Mouse (Mus musculus) hindbrain, embryonic 12.5 days (tissue): ENCODE measurements around the gene Ankar. TPM values are rescaled to one million over a fixed set of nuclear protein-coding genes. Genes with fewer than 3 reads are reported as not detected.
A peak's percentile ranks its signal among the peaks of the same experiment; 100 is the strongest.

Experiments
- ATAC-seq: fragments of 200-750 bp; cut with Nextera tagmentation; 2 replicates; pipeline ENCODE4 v1.8.0; 2017; ENCODE audit warnings: moderate TSS enrichment; ENCODE audit not compliant: low FRiP score
- H3K27ac ChIP-seq: fragments of 300-500 bp; sonication (generic); 2 replicates; pipeline ENCODE4 v1.5.1; 2016; ENCODE audit warnings: mild to moderate bottlenecking
- H3K27me3 ChIP-seq: fragments of 300-500 bp; sonication (generic); 2 replicates; pipeline ENCODE4 v1.6.1; 2016; ENCODE audit warnings: mild to moderate bottlenecking
- H3K36me3 ChIP-seq: fragments of 300-500 bp; sonication (generic); 2 replicates; pipeline ENCODE4 v1.6.1; 2016; ENCODE audit warnings: mild to moderate bottlenecking
- H3K4me1 ChIP-seq: fragments of 300-500 bp; sonication (generic); 2 replicates; pipeline ENCODE4 v1.6.1; 2016
- H3K4me2 ChIP-seq: fragments of 300-500 bp; sonication (generic); replicated peaks from 2 replicates; pipeline ENCODE4 v1.6.1; 2016; ENCODE audit warnings: mild to moderate bottlenecking
- H3K4me3 ChIP-seq: fragments of 300-500 bp; sonication (generic); 2 replicates; pipeline ENCODE4 v1.5.1; 2016; ENCODE audit warnings: mild to moderate bottlenecking
- H3K9ac ChIP-seq: fragments of 300-500 bp; sonication (generic); 2 replicates; pipeline ENCODE4 v1.6.1; 2016; ENCODE audit warnings: mild to moderate bottlenecking, moderate library complexity
- H3K9me3 ChIP-seq: fragments of 300-500 bp; sonication (generic); replicated peaks from 2 replicates; pipeline ENCODE4 v1.6.1; 2016; ENCODE audit warnings: mild to moderate bottlenecking
- WGBS: fragments of 180-500 bp; shearing (Covaris S2); methylation state at CpG from one replicate; pipeline ENCODE4 v1.1.7; 2016; 5-methylcytosine and 5-hydroxymethylcytosine counted together
- polyA plus RNA-seq: library from polyadenylated mRNA; unstranded; fragments of >200 nt; fragmentation: Nextera tagmentation; extraction: Ambion mirVana; gene quantifications from 2 replicates; pipeline ENCODE4 v1.2.1, GENCODE M21; 2016

The Ankar gene
- polyA plus RNA-seq, 1 experiment from 2014 or later, result not detected

- WGBS, result 34% methylated on average over 8 of the region's 8 CpGs
These were observed 22.3 kb upstream of the Ankar start for GRCm38 (mm10) chr1:72722646-72723045.

DNA sequence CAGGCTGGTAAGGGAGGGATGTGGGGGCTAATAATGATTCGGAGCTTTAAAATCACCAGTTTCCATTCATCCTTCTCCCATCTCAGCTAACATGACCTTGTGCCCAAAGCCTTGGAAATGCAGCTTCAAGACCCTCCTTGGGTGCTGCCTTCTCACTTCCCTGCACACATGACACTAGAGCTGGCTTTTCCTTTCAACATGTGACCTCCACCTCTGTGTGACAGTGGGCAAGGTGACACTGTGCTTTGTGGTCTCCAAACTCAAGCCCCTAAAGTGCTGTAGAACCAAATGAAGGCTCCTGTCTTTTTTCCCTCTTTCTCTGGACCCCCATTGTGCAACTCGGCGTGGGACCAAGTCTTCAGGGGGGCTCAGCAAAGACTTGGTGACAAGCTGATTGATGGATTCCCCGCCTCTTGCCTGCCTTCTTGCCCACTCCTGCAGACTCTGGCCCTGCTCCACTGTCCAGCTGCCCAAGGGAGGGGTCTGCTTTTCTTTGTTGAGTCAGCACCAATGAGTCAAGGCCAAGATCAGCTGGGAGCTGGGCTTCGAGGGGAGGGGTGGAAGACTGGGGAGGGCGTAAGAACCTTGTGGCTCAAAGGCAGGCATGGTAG is 19.8 kb upstream of the Ankar start:
- Histone ChIP-seq H3K27me3 (no peaks in the 10 kb centered on the region), H3K4me3 (no peak overlapping the region), H3K4me1 (peaks cover 10% of the 10 kb centered on the region), H3K4me2 (no peak overlapping the region), H3K9ac (no peak overlapping the region), H3K36me3 (0 out of 2 replicates have a peak, but pooled peaks cover 8% of the 10 kb centered on the region), H3K9me3 (no peaks in the 10 kb centered on the region), H3K27ac (no peak overlapping the region; the same call in 1 of the 2 replicates)
- ATAC-seq, result peak; percentile 77
- 17% methylated on average over 6 of the region's 6 CpGs for WGBS

More at GRCm38 (mm10) chr1:72722646-72723045, 22.3 kb upstream of the Ankar start:
- ATAC-seq, result no peak
- Histone ChIP-seq H3K9ac (no peak overlapping the region), H3K4me3 (no peak overlapping the region), H3K36me3 (no peaks in the 10 kb centered on the region), H3K9me3 (no peaks in the 10 kb centered on the region), H3K27ac (no peak overlapping the region), H3K4me1 (peaks cover 10% of the 10 kb centered on the region), H3K4me2 (no peak overlapping the region), H3K27me3 (no peaks in the 10 kb centered on the region)

- no peak overlapping the region for H3K4me3 ChIP-seq
- H3K9ac ChIP-seq, result no peak overlapping the region
- peaks cover 20% of the 10 kb centered on the region for H3K36me3 ChIP-seq
- H3K9me3 ChIP-seq, result no peaks in the 10 kb centered on the region
- H3K27me3 ChIP-seq, result no peaks in the 10 kb centered on the region
- H3K4me2 ChIP-seq, result no peak overlapping the region
- H3K27ac ChIP-seq, result no peak overlapping the region
- peak; percentile 27; the same call in 1 of the 2 replicates for ATAC-seq
- H3K4me1 ChIP-seq, result peaks cover 10% of the 10 kb centered on the region
- 22% methylated on average over 5 of the region's 5 CpGs for WGBS
These were observed 18.5 kb upstream of the Ankar start for GRCm38 (mm10) chr1:72718846-72719245.

DNA sequence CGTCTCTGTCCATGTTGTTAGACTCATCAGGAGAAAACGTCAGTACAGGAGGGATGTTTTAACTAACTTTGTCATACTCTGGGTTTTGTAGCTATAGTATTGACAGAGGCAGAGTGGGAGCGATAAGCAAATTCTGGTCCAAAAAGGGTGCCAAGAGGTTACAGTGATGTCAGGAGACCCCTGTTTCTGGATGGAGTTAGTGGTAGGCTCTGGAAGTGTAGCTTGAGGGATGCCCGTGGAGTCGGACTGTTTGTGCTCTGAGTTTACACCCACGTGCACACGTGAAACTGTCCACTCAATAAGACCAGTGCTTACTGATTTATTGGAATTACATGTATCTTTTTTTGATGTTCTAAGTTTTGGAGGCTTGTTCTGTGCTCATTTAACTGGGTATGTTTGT is 17.2 kb upstream of the Ankar start:
- Histone ChIP-seq H3K9me3 (no peaks in the 10 kb centered on the region), H3K4me1 (peaks cover 17% of the 10 kb centered on the region), H3K9ac (no peak overlapping the region), H3K27me3 (no peaks in the 10 kb centered on the region), H3K27ac (no peak overlapping the region), H3K36me3 (peaks cover 28% of the 10 kb centered on the region), H3K4me2 (no peak overlapping the region), H3K4me3 (no peak overlapping the region)
- ATAC-seq, result no peak
- 92% methylated on average over 7 of the region's 7 CpGs for WGBS

- peaks cover 23% of the 10 kb centered on the region for H3K4me1 ChIP-seq
- peaks cover 28% of the 10 kb centered on the region for H3K36me3 ChIP-seq
- WGBS, result 12% methylated on average over 5 of the region's 5 CpGs
- H3K4me3 ChIP-seq, result no peak overlapping the region
- no peak overlapping the region for H3K4me2 ChIP-seq
- H3K9me3 ChIP-seq, result no peaks in the 10 kb centered on the region
- H3K27ac ChIP-seq, result no peak overlapping the region
- H3K9ac ChIP-seq, result no peak overlapping the region
- H3K27me3 ChIP-seq, result no peaks in the 10 kb centered on the region
- ATAC-seq, result no peak
These were observed 16.5 kb upstream of the Ankar start for GRCm38 (mm10) chr1:72716926-72717325.

DNA sequence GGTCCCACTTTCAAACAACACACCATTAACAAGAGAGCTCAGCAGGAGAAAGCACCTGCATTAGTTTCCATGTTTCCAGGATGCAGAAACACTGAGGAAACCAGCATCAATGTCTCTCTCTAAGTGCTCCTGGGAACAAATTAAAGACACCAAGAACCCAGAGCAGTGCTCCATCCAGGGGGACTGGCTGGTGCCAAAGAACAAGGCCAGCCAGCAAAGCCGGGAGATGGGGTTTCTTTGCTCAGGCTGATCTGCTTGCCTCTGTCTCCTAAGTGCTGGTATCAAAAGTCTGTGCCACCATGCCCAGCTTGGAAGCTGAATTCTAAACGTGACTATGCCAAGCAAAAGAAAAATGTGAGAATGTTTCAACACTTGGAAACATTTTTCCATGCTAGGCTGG is 16.0 kb upstream of the Ankar start:
- Histone ChIP-seq H3K9me3 (no peaks in the 10 kb centered on the region), H3K9ac (no peak overlapping the region), H3K27ac (no peak overlapping the region), H3K36me3 (peaks cover 28% of the 10 kb centered on the region), H3K4me2 (no peak overlapping the region), H3K4me1 (peaks cover 23% of the 10 kb centered on the region), H3K4me3 (no peak overlapping the region), H3K27me3 (no peaks in the 10 kb centered on the region)
- ATAC-seq, result no peak
- WGBS, result 52% methylated on average over 2 of the region's 2 CpGs

DNA sequence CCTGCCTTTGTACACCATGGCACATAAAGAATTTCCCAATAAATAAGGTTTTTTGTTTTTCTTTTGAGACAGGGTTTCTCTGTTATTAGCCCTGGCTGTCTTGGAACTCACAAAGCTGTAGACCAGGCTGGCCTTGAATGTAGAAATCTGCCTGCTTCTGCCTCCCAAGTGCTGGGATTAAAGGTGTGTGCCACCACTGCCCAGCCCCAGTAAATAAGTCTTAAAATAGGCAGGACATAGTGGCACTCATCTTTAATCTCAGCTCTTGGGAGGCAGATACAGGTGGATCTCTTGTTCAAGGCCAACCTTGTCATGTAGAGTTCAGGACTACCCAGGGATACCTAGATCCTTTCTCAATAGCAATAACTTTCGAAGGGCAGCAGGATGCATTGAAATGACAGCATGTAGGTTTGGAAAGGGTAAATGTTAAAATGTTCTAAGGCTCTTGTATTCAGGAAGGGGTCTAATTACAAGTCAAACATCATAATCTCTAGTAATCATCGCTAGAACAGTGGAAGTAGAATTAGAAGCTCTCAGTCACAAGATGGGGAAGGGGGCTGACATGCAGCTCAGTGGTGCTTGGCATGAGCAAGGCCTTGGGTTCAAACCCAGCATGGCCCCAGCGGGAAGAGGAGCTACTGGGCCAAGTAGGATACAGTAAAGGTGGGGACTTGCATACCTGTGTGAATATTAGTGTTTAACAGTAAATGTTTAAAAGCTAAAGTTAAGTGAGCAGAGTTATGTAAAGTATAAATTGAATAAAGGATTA is 15.4 kb upstream of the Ankar start:
- Histone ChIP-seq H3K27ac (no peak overlapping the region), H3K4me1 (peaks cover 21% of the 10 kb centered on the region), H3K36me3 (peaks cover 28% of the 10 kb centered on the region), H3K9me3 (no peaks in the 10 kb centered on the region), H3K27me3 (no peaks in the 10 kb centered on the region), H3K9ac (no peak overlapping the region), H3K4me3 (no peak overlapping the region), H3K4me2 (no peak overlapping the region)
- ATAC-seq, result no peak
- 84% methylated on average over 3 of the region's 3 CpGs for WGBS

DNA sequence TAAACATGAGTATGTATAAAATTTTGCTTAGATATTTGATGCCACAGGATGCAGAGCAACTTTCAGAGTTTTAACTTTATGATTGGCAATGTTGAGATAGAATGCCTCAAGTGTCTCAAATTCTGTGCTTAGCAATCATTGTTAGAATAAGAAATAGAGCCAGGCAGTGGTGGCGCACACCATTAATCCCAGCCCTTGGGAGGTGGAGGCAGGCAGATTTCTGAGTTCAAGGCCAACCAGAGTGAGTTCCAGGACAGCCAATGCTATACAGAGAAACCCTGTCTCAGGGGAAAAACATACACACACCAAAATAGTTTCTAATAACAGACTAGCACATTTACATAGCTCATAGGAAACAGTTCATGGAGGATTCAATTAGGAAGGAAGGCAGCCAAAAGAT is 14.7 kb upstream of the Ankar start:
- 100% methylated on average over 1 of the region's 1 CpGs for WGBS
- H3K4me1 ChIP-seq, result peaks cover 14% of the 10 kb centered on the region

DNA sequence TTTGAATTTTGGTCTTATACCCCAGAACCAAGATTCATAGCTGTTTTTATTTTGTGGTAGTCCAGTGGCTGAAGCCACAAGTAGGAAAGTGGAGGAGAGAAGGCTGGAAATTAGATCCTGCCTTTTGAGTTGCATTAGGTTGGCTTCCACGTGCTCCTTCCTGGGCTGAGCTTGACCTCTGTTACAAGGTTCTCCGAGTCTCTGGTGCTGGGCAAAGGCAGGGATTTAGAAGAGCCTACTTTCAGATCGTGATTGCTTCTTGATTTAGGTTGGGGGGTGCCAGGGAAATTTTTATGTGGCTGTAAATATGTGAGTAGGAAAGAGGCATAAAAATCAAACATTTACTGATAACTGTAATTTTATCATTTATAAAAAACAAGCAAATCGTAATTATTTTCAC is 14.2 kb upstream of the Ankar start:
- no peaks in the 10 kb centered on the region for H3K9me3 ChIP-seq
- WGBS, result 79% methylated on average over 4 of the region's 4 CpGs

More for the DNA sequence above, 14.7 kb upstream of the Ankar start:
- no peaks in the 10 kb centered on the region for H3K9me3 ChIP-seq
- H3K36me3 ChIP-seq, result peaks cover 28% of the 10 kb centered on the region
- no peak for ATAC-seq
- H3K4me3 ChIP-seq, result no peak overlapping the region
- no peak overlapping the region for H3K9ac ChIP-seq
- no peak overlapping the region for H3K4me2 ChIP-seq
- H3K27ac ChIP-seq, result no peak overlapping the region
- no peaks in the 10 kb centered on the region for H3K27me3 ChIP-seq

GRCm38 (mm10) chr1:72711684-72712083 is 11.3 kb upstream of the Ankar start:
- WGBS, result 1% methylated on average over 17 of the region's 17 CpGs
- peak overlapping the region; percentile 65 for H3K4me2 ChIP-seq
- no peaks in the 10 kb centered on the region for H3K27me3 ChIP-seq
- H3K27ac ChIP-seq, result peak overlapping the region; percentile 87
- no peaks in the 10 kb centered on the region for H3K9me3 ChIP-seq
- peaks cover 13% of the 10 kb centered on the region for H3K4me1 ChIP-seq
- H3K36me3 ChIP-seq, result peaks cover 28% of the 10 kb centered on the region
- 0 out of 2 replicates have a peak, but pooled peaks have one; percentile 21 for ATAC-seq
- H3K9ac ChIP-seq, result peak overlapping the region; percentile 89
- peak overlapping the region; percentile 76 for H3K4me3 ChIP-seq

More for the DNA sequence above, 14.2 kb upstream of the Ankar start:
- H3K27ac ChIP-seq, result no peak overlapping the region
- H3K9ac ChIP-seq, result no peak overlapping the region
- H3K36me3 ChIP-seq, result peaks cover 28% of the 10 kb centered on the region
- H3K4me3 ChIP-seq, result no peak overlapping the region
- no peaks in the 10 kb centered on the region for H3K27me3 ChIP-seq
- H3K4me1 ChIP-seq, result peaks cover 13% of the 10 kb centered on the region
- no peak overlapping the region for H3K4me2 ChIP-seq
- ATAC-seq, result no peak

DNA sequence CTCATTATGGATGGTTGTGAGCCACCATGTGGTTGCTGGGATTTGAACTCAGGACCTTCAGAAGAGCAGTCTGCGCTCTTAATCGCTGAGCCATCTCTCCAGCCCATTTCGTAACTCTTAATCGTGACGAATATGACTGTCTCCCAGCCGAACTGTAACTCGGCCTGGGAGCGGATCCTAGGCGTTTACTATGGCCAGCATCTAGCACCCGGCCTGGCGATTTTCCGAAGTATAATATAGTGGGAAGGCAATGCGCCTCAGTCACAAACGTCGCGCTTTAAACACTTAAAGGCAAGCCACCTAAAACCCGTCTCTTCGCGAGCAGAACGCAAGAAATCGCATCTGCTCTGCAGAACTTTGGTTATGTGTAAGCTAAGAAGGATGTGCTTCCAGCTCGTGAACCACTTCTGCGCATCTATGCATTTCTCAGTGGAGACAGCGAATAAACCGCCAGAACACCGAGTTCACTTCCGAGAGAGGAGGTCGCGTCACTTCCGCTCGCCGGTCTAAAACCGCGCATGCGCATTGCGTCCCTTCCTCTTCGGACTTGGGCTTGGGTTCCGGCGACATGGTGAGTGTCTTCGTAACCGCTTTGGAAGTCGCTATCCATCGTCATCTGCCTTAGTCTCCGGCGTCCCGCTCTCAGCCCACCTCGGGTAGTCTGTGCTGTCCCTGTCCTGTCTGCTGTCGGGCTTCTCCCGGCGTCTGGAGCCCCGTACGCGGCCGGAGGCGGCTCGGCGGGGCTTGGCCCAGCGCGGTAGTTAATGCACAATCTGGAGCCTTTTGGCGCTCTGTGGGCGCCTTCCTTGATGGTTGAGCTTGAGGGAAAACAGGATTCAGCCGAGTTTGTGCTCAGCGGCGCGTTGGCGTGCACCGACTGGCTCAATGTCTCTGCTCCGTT is 10.6 kb upstream of the Ankar start, which contains the start of gene Rpl37a:
TSS of gene Rpl37a (plus strand) at position 538 of the 901 bp plus-strand sequence.
- Histone ChIP-seq H3K36me3 (peaks cover 27% of the 10 kb centered on the region), H3K27me3 (no peaks in the 10 kb centered on the region), H3K9me3 (no peaks in the 10 kb centered on the region), H3K27ac (peak within 1 kb of the TSS; percentile 87), H3K4me3 (peak within 1 kb of the TSS; percentile 76), H3K4me1 (peaks cover 13% of the 10 kb centered on the region), H3K9ac (peak within 1 kb of the TSS; percentile 89), H3K4me2 (peak within 1 kb of the TSS; percentile 65)
- 3% methylated on average over 68 of the region's 68 CpGs for WGBS
- peak; percentile 91 for ATAC-seq

DNA sequence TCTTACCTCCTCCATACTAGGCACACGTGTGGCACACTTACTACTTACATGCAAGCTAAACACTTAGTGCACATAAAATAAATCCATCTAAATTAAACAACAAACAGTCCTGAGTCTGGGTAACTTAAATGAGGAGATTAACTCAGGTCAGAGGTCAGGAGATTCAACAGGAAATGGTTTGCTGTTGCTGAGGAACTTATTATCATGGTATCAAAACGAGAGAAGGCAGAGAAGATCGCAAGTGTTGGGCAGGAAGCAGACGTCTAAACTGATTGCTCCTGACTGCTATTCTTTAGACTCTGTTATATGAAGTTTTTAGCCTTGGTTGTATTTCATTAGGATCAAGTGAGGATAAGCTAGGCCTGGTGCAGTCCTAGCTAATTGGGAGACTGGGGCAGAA is 7.1 kb upstream of the Ankar start:
- Histone ChIP-seq H3K9ac (no peak overlapping the region), H3K9me3 (no peaks in the 10 kb centered on the region), H3K4me2 (no peak overlapping the region), H3K4me1 (peaks cover 6% of the 10 kb centered on the region), H3K4me3 (no peak overlapping the region), H3K27me3 (no peaks in the 10 kb centered on the region), H3K36me3 (no peaks in the 10 kb centered on the region), H3K27ac (no peak overlapping the region)
- ATAC-seq, result no peak
- WGBS, result 76% methylated on average over 4 of the region's 4 CpGs
